Mouse (Mus musculus) gonadal fat pad, adult 2 months (tissue): Measurements from ENCODE around the gene Clnk. TPM values are rescaled to one million over a fixed set of nuclear protein-coding genes. Genes with fewer than 3 reads are reported as not detected.

Source experiments
- DNase-seq: peaks from one replicate; pipeline ENCODE4 v3.0.0-alpha.2; 2012; ENCODE audit warnings: low read depth
- polyA plus RNA-seq: library from polyadenylated mRNA; depleted of rRNA; stranded (reverse); fragments of >200 nt; gene quantifications from 2 replicates; pipeline ENCODE4 v1.2.3, GENCODE M21; 2012; rRNA removed

Gene Clnk
- polyA plus RNA-seq, 1 experiment = not detected

DNA sequence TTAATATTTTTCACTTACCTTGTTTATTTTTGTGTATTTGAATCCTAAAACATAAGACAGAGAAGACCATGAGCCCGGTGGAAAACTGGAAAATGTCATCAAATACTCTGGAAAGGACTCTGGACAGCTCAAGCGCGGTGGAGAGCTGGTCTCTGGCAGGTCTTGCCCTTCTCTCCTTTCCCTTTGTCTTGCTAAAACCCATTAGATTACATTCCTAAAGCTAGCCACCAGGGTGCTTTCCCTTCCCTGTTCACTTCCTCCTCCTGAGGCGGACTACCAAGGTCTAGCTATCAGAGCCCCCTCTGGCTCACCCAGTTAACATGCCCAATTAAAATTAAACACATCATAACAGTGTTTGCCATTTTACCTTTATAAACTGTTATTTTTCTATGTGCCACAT, 123.9 kb downstream of the Clnk start:
- no peak for DNase-seq

DNA sequence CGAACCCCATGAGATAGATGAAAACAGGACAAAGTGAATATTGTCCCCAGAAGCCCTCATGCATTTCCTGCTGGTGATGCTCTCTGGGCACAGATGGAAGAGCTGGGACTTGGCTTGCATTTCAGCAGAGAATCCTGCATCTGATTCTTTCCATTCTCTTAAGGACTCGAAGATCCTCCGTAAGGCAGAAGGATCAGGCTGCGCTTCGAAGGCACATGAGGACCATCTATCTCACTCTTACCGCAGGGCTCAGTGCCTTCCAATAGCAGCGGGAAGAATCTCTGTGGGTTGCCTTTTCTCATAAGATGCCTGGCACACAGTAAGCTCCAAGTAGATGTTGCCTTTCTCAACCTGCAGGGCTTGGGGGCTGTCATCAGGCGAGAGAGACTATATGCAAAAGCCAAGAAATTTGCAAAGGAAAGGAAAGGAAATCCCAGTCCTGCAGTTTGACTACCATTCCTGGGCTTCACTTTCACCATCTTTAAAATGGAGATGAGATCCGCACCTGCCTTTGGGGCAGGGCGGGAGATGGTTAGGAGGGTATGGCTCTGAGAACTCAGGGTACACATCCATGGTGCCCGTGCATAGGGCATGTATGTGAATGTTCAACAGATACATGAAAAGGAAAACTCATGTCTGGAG, 167.6 kb downstream of the Clnk start:
- DNase-seq = no peak

DNA sequence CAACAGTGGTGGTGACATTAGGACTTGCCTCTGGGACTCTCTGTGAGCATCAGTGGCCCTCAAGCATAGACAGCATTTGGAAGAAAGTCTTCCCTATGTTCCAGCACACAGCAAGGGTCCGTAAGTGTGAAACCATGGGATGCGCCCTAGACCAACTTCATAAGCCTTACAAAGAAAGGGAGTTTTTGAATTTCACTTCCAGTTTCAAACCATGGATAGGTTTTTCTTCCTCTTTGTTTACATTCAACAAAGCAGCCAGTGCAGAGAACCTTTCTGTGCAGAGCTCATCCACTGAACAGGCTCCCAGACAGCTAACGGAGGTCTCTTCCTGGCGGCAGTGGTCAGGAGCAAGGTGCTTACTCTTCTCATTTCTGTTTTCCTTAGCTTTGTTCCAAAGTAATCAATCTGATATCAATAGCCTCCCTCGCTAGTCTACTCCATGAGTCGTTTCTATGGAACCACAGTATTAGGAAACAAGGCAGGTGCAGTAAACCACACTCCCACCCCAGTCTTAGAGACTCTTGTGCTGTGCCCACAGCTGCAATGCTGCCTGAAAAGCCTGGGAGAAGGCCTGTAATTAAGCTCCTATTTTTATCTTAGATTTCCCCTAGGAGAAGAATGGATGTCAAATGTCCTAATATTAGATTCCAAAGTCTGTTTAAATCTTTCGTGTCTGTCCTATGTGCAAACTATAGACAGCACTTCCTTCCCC, 169.1 kb downstream of the Clnk start:
- no peak for DNase-seq

DNA sequence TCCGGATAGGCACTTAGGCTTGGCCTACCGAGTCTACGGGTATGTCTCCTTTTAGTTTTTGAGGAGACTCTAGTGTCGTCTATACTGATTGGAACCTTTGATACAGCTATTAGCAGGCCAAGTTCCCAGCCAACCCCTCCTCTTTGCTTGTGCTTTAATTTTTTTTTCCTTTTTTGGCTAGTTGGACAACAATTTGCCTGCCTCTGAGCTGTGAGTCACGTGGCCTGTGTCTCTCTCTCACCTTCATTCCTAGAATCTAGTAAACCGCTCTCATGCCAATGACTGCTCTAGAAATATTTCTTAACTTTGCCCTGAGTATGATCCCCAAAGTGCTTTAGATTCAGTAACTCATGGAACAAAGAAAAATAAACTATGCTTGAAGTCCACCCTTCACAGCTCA, 173.7 kb downstream of the Clnk start:
- DNase-seq = no peak

DNA sequence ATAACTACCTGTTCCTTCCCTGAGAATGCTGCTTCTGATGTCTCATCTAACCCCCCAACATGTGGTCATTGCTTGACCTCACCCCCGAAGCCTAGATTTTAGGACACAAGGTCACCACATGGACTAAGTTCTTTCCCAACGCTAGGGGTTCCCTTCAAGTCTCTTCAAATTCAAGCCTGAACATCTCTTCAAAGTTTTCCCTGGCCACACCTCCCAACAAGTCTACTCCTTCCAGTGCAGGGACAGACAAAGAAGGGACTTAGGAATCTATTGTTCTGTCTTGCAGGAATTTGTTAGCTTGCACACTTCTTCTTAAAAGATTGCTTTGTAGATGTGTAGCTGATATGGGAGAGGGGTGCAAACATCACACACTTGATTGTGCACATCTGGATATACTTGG, 174.5 kb downstream of the Clnk start:
- DNase-seq = no peak

DNA sequence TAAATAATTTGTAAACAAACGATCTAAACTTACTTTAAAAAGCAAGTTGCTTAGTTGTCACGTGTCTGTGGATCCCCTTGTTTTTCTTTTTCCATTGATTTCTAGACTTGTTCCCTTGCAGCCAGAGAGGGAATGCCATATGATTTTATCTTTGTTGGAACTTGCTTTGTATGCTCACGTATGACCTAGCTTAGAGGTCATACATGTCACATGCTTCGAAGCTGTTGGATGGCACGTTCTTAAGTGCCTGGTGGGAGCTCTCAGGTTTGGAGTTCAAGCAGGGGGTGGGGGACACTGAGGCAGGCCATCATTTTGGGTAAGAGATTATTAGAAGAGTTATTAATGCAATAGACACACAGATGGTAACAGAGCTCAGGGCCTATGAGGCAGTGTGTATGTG, 178.1 kb downstream of the Clnk start:
- DNase-seq = no peak

DNA sequence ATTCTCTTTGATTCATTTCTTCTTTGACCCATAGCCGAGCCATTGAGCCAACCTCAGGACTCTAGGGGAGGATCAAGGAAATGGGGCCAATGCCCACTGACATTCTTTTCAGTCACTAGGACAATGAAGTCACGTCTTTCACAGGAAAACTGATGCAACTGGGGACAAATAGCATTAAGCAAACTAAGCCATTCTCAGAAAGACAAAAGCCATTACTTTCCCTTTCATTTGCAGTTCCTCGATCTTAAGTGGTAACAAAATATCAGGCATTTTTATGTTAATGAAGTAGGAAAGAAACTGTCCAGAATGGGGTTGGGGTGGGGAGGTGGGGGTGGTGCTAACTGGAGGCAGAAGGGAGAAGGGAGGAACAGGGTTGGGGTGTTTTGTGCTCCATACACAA, 178.6 kb downstream of the Clnk start:
- DNase-seq = no peak

DNA sequence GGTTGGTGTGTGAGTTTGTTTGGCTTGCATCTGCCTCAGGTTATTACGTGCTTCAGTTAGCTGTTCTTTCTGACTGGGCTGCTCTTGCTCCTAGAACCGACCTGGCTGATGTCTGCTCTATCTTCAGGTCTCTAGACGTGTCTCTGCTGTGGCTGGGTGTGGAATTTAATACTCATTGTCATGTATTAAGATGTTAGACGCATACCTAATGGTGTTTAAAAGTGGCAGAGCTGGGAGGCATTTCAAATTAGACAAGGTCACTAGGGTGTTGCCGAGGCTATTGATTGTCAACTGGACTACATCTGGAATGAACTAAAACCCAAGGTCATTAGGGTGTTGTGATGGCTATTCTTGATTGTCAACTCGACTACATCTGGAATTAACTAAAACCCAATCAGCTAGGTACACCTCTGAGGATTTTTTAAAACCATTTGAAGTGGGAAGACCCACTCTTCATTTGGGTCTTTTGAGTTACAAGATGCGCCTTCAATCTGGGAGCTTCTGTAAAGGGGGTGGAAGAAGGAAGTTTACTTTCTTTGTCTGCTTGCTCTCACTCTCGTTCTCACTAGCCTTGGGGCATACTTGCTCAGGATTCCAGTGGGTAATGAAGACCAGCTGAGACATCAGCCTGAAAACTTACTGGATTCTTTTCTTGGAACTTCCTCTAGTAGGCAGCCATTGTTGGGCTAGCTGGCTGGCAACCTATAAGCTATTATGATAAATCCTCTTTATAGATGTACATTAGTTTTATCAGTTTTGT, 179.8 kb downstream of the Clnk start:
- DNase-seq = no peak

DNA sequence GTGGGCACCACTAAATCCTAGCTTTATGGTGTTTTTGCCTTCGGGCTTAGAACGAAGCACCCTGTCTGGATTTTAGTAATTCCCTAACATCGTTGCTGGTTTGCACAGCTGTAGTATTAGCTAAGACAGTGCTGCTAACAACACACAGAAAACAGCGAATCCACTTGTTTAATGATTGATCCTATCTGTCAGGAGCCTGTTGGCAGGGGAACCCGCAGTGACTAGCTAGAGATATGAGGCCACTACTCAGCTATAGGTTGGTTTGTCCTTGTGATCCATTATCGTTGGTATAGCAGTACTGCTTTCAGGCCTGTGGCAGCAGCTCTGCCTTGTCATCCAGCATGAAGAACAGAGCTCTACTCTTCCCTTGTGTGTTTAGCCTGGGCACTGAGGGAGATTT, 183.8 kb downstream of the Clnk start:
- no peak for DNase-seq

DNA sequence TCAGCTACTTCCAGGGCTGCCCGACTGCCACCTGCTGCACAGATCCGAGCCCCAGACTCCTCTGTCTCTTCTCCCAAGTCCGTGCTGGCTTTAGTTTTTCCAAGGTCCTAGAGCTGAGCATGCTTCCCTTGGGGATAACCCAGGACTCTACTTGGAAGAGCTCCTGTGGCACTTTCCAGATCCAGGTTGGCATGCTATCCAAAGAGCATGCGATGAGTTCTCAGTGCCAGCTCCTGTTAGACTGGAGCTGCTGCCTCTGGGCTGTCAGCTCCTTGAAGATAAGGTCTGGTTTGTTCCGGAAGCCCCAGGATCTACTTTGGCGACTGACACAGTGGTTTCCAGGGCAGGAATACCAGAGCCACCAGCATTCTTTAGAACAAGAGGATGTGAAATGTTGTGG, 187.4 kb downstream of the Clnk start:
- DNase-seq = no peak

DNA sequence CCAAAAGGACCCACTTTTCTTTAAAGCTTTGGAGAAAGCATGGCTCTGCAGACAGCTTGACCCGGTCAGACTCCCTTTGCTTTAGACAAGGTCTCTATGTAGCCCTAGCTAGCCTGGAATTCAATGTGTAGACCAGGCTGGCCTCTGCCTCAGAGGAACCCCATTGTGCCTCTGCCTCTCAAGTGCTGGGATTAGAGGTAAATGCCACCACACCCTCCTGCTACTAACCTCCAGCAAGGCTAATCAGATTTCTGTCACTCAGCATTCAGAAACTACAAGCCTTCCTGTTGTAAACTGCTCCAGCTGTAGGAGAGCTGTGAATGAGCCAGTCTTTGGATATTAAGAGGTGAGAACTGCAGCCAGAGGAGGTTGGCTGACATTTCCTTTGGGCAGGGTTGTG, 188.9 kb downstream of the Clnk start:
- no peak for DNase-seq

DNA sequence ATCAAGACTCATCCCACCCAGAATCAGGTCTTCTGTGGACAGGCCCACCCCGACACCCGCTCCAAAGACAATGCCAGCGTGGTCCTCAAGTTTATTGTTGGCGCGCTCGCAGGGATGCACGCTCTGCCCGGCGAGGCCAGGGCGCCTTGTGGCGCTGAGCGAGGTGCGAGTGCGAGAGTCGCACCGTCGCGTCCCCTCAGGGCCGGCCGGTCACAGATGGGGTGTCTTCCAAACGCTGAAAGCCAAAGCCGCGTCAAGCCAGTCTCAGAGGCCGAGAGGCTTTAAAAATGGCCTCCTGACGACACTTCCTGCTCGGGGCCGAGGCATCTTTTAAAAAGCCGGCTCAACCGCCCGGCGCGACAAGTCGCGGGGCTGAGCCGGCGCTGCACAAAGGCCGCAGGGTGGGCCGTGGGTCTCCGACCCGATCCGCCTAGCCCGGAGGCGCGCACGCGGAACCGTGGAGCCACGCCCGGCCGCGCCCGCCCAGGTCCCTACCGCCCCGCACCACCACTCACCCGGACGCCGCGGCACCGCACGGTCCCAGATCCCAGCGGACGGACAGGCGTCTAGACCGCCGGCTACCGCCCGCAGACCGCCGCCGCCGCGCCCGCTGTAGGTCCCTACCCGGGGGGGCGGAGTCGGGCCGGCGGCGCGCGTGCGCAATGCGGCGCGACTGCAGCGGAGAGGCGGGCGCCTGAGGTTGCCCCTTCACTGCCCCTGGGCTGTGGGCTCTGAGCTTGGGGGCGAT, 192.3 kb downstream of the Clnk start, which contains the start of gene Zfp518b:
Gene Zfp518b (minus strand): TSS at position 663 of the 748 bp plus-strand sequence.
- no peak for DNase-seq

DNA sequence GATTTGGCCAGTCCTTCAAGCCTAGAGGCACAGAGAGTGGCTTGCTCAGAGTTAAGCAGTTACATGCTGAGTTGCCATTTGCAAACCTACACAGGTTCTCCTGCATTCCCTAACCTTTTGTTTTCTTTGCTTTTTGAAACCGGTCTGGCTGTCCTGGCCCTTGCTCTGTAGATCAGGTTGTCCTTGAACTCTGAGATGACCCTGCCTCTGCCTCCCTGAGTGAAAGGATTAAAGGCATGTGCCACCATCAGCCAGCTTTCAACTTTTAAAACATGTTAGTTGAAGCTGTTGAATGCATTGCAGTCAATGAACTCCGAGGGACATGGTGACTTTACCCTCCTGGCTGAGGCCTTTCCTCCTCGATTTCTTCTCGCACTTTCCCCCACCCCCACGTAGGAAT, 217.8 kb downstream of the Clnk start:
- DNase-seq = no peak

Other genes starting within 250 kb of the Clnk start
- gene Zfp518b, start 192.0 kb downstream of the Clnk start, polyA plus RNA-seq = 1.5 and 3.2 TPM in 2 replicates